Mouse (Mus musculus): ENCODE data around the gene Mri1.
A peak's percentile ranks its signal among the peaks of the same experiment; 100 is the strongest.

- TF ChIP-seq CTCF (conservative IDR thresholded peaks at IDR 0.05; ENCODE audit: low read length) (peak; percentile 52), NANOG (IDR thresholded peaks at IDR 0.05; ENCODE audit: borderline replicate concordance, low read length) (no peak), POU5F1 (IDR thresholded peaks at IDR 0.05; ENCODE audit: borderline replicate concordance, low read length) (no peak)
These were observed 26.4 kb downstream of the Mri1 start for GRCm38 (mm10) chr8:84230735-84231134.

All from E14TG2a.4 (cell line).